Mouse (Mus musculus): Measurements from ENCODE around the gene Cdc42ep4.

- TF ChIP-seq CTCF (IDR thresholded peaks at IDR 0.05; ENCODE audit: insufficient read depth, low read depth, low read length) (no peak), POLR2A (IDR thresholded peaks at IDR 0.05; ENCODE audit: insufficient read depth, low read depth, low read length) (no peak)
These were observed 24.4 kb downstream of the Cdc42ep4 start for GRCm38 (mm10) chr11:113726994-113727888.

Data from olfactory bulb, adult 2 months (tissue).